Mouse (Mus musculus) neural tube, embryonic 11.5 days (tissue): ENCODE results near the gene Dync2li1. TPM values are rescaled to one million over a fixed set of nuclear protein-coding genes. Genes with fewer than 3 reads are reported as not detected.
A peak's percentile ranks its signal among the peaks of the same experiment; 100 is the strongest.

ENCODE experiments used
- ATAC-seq: fragments of 200-750 bp; cut with Nextera tagmentation; 2 replicates; pipeline ENCODE4 v1.8.0; 2017; ENCODE audit warnings: moderate number of reproducible peaks, mild to moderate bottlenecking, moderate TSS enrichment, moderate library complexity; ENCODE audit not compliant: insufficient read depth, low FRiP score, low TSS enrichment
- DNase-seq: peaks from one replicate; pipeline ENCODE4 v3.0.0-alpha.2; 2015; ENCODE audit warnings: low spot score
- H3K27ac ChIP-seq: fragments of 300-500 bp; sonication (generic); 2 replicates; pipeline ENCODE4 v1.5.1; 2014; ENCODE audit warnings: low read depth, mild to moderate bottlenecking, low read length
- H3K27me3 ChIP-seq: fragments of 300-500 bp; sonication (generic); 2 replicates; pipeline ENCODE4 v1.6.1; 2014; ENCODE audit warnings: mild to moderate bottlenecking, low read length, mixed read lengths; ENCODE audit not compliant: control insufficient read depth, insufficient read depth
- H3K36me3 ChIP-seq: fragments of 300-500 bp; sonication (generic); 2 replicates; pipeline ENCODE4 v1.6.1; 2014; ENCODE audit warnings: mild to moderate bottlenecking, low read length, moderate library complexity, mixed read lengths; ENCODE audit not compliant: control insufficient read depth, insufficient read depth
- H3K4me1 ChIP-seq: fragments of 300-500 bp; sonication (generic); 2 replicates; pipeline ENCODE4 v1.6.1; 2014; ENCODE audit warnings: low read length, mixed read lengths; ENCODE audit not compliant: control insufficient read depth, insufficient read depth
- H3K4me2 ChIP-seq: fragments of 300-500 bp; sonication (generic); 2 replicates; pipeline ENCODE4 v1.6.1; 2014; ENCODE audit warnings: low read depth, mild to moderate bottlenecking, moderate library complexity
- H3K4me3 ChIP-seq: fragments of 300-500 bp; sonication (generic); 2 replicates; pipeline ENCODE4 v1.5.1; 2014; ENCODE audit warnings: low read depth, low read length
- H3K9ac ChIP-seq: fragments of 300-500 bp; sonication (generic); 2 replicates; pipeline ENCODE4 v1.6.1; 2014; ENCODE audit warnings: mild to moderate bottlenecking, low read length
- H3K9me3 ChIP-seq: fragments of 300-500 bp; sonication (generic); 2 replicates; pipeline ENCODE4 v1.6.1; 2016; ENCODE audit warnings: low read length; ENCODE audit not compliant: control insufficient read depth
- WGBS: fragments of 180-500 bp; shearing (Covaris S2); extraction: QIAGEN DNeasy Blood & Tissue Kit; methylation state at CpG from one replicate; pipeline ENCODE4 v1.1.7; 2014; 5-methylcytosine and 5-hydroxymethylcytosine counted together
- polyA plus RNA-seq: library from polyadenylated mRNA; unstranded; fragments of >200 nt; fragmentation: Nextera tagmentation; extraction: Ambion mirVana; gene quantifications from 2 replicates; pipeline ENCODE4 v1.2.1, GENCODE M21; 2014

The Dync2li1 gene
- polyA plus RNA-seq, 1 experiment from 2014 or later, result 29.6 TPM

DNA sequence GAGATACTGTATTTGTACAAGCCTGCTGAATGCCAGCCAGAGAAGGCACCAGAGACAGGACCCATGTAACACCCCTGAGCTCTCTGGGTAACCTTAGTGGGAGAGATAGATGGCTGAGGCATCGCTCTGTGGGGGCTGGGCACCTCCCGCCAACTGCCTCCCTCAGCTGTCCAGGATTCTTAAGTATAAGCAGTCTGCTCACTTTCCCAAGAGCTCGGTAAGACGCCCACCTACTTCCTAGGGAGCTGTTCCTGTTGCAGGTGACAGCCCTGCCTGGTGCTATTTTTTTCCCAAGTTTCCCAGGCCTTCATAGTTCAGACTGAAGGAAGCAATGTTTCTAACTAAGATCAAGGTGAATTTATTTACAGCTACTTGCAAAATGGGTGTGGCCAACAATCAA, 48.9 kb downstream of the Dync2li1 start:
- 66% methylated on average over 4 of the region's 4 CpGs for WGBS

DNA sequence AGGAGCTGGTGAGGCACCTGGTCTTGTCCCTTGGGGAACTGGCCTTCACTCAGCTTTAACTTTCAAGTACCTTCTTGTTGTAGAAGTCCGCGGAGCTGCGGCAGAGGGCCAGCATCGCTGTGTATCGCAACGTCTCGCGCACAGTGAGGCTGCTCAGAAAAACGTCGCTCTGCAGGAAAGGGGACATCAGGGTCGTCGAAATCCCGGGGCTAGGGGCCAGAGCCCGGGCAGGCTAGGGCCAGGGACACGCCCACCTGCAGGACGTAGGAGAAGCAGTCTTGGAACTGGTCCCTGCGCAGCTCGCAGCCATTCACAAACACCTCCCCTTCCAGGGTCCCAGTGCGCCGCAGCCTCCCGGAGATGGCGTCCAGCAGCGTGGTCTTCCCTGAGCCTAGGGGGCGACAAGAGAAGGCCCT, 49.7 kb downstream of the Dync2li1 start, which contains the start of gene Abcg8:
Gene Abcg8 (plus strand): TSS at position 352 of the 416 bp plus-strand sequence.
- Histone ChIP-seq H3K36me3 (no peaks in the 10 kb centered on the region), H3K4me1 (no peaks in the 10 kb centered on the region), H3K27ac (no peak within 1 kb of the TSS), H3K4me2 (peak within 1 kb of the TSS; percentile 63), H3K4me3 (peak within 1 kb of the TSS; percentile 23), H3K27me3 (0 out of 2 replicates have a peak, but pooled peaks cover 2% of the 10 kb centered on the region), H3K9ac (peak within 1 kb of the TSS; percentile 48), H3K9me3 (no peaks in the 10 kb centered on the region)
- WGBS, result 2% methylated on average over 24 of the region's 24 CpGs
- DNase-seq, result peak; percentile 50
- ATAC-seq, result no peak

More for the DNA sequence above, 48.9 kb downstream of the Dync2li1 start:
- Histone ChIP-seq H3K9me3 (no peaks in the 10 kb centered on the region), H3K4me1 (no peaks in the 10 kb centered on the region), H3K4me3 (no peak overlapping the region), H3K27me3 (0 out of 2 replicates have a peak, but pooled peaks cover 2% of the 10 kb centered on the region), H3K9ac (no peak overlapping the region), H3K36me3 (no peaks in the 10 kb centered on the region), H3K4me2 (no peak overlapping the region), H3K27ac (no peak overlapping the region)
- no peak for DNase-seq
- ATAC-seq, result no peak

DNA sequence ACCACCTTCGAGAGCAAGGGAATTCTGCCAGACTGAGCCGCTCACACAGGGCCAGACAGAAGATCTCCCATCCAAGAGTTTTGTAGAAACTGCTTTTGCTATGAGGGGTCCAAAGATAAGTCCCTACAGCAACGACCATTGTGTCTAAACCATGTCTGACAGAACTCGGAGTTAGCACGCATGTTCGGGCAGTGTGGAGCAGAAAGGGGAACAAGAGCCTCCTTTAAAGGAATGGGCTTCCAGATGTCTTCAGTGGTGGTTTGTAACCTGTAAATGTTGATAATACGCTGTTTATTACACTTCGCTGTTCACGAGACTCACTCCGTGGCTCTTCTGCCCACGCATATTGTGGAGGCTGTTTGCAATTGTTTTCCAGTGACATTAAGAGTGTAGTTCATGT, 51.3 kb downstream of the Dync2li1 start:
- H3K27me3 ChIP-seq, result 0 out of 2 replicates have a peak, but pooled peaks cover 2% of the 10 kb centered on the region
- no peaks in the 10 kb centered on the region for H3K36me3 ChIP-seq
- DNase-seq (peak; percentile 7), ATAC-seq (no peak)
- H3K9ac ChIP-seq, result no peak overlapping the region
- no peak overlapping the region for H3K4me3 ChIP-seq
- 90% methylated on average over 11 of the region's 11 CpGs for WGBS
- no peaks in the 10 kb centered on the region for H3K9me3 ChIP-seq
- no peak overlapping the region for H3K4me2 ChIP-seq
- H3K4me1 ChIP-seq, result no peaks in the 10 kb centered on the region
- H3K27ac ChIP-seq, result no peak overlapping the region

DNA sequence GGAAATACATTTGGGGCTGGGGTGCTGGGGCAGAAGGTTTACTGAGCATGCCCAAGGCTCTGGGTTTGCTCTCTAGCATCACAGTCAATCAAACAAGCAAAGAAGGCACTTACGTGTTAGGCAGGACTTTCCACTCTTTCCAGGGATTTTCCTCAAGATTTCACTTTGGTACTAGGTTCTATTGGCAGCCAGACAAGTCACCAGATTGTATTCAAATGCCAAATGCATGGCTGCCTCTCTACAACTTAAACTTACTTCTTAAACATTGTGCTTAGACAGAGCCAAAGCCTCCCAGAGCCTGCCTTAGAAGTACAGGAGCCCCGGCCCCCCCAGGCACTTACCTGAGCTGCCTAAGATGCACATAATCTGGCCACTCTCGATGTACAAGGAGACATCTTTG, 55.4 kb downstream of the Dync2li1 start:
- Histone ChIP-seq H3K9ac (no peak overlapping the region), H3K4me2 (no peak overlapping the region), H3K27me3 (no peaks in the 10 kb centered on the region), H3K9me3 (no peaks in the 10 kb centered on the region), H3K4me3 (no peak overlapping the region), H3K36me3 (no peaks in the 10 kb centered on the region), H3K4me1 (no peaks in the 10 kb centered on the region), H3K27ac (no peak overlapping the region)
- WGBS, result 84% methylated on average over 3 of the region's 3 CpGs
- no peak for DNase-seq
- ATAC-seq, result no peak

DNA sequence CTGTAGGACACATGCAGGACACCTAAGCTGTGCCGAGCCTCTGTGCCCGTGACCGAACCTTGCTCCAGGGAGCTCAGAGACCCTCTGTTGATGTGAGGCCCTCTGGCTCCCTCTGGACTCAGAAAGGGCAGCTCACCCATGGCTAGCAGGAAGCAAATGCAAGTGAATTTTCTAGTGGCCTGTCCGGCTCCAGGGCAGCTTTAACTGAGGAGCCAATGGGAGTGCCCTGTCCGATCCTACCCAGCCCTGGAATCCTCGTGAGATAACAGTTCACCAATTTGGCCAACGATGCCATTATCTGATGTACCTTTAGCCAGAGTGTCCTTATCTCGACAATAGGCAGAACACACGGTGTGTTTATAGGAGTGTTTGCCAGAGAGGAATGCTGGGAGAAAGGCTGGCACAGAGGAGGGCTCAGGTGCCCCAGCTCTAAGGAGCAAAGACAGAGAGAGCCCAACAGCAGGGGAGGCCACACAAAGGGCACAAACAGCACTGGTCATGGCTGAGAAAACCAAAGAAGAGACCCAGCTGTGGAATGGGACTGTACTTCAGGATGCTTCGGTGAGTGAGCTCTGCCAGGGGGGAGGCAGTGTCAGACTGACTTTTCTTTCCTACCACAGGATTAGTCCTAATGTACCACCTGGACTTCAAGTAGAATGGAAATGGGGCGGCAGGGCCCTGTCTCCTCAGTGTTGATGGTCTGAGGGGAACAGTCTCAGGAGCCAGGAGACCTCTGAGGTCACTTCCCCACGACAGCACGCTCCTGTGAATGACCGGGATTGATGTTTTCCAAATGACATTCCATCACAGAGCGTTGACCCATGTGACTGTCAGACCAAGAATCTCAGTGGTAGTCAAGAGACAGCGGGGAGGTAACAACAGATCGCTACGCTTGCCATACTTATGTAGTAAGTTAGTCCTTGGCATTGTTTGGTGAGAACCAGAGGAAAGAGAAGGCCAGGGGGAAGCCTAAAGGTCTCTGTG, 56.7 kb downstream of the Dync2li1 start, which contains the start of gene Abcg5:
Gene Abcg5 (minus strand): TSS at position 278 of the 984 bp plus-strand sequence.
- whole genome bisulfite sequencing, result 82% methylated on average over 18 of the region's 18 CpGs
- no peaks in the 10 kb centered on the region for H3K9me3 ChIP-seq
- DNase-seq, result no peak

DNA sequence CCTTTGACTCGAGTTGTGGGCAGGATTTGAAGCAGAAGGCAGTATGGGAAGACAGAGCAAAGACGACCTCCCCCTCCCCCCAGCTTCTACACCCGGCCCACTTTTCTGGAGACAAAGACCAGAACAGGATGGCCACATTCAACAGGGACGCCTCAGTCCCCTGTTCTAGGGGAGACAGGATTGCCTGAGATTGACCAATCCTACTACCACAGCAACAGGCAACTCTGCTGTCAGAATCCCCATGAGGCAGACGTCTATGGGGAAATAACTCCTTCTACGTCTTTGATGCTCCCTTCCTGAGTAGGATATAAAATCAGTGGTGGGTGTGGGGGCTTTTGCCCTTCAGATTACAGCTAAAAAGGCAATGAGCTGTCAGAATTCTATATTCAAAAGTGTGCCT, 58.0 kb downstream of the Dync2li1 start:
- Histone ChIP-seq H3K4me1 (no peaks in the 10 kb centered on the region), H3K4me2 (no peak overlapping the region), H3K9me3 (no peaks in the 10 kb centered on the region), H3K27ac (no peak overlapping the region), H3K36me3 (no peaks in the 10 kb centered on the region), H3K4me3 (no peak overlapping the region), H3K27me3 (no peaks in the 10 kb centered on the region), H3K9ac (no peak overlapping the region)
- DNase-seq (no peak), ATAC-seq (no peak)
- WGBS, result 46% methylated on average over 6 of the region's 6 CpGs

More for the DNA sequence above, 56.7 kb downstream of the Dync2li1 start, which contains the start of gene Abcg5:
- no peak within 1 kb of the TSS for H3K27ac ChIP-seq
- H3K4me1 ChIP-seq, result no peaks in the 10 kb centered on the region
- no peak within 1 kb of the TSS for H3K9ac ChIP-seq
- H3K4me3 ChIP-seq, result no peak within 1 kb of the TSS
- no peaks in the 10 kb centered on the region for H3K36me3 ChIP-seq
- no peak for ATAC-seq
- H3K27me3 ChIP-seq, result no peaks in the 10 kb centered on the region
- no peak within 1 kb of the TSS for H3K4me2 ChIP-seq

DNA sequence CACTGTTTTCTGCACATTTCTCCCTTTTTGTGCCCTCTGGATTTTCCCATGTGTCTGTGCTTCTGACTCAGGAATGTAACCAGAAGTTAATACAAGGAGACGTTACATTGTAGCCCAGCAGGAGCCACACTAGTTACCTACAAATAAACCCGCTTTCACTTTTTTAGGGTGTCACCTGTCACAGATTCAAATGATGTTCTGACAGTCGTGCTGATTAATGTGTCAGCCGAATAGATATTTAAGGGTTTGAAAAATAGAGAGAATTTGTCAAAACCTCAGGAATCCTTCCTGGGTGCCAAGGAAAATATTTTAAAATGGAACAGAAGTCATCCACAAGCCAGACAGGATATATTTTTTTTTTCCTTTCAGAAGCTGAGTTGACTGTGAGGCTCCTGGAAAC, 59.0 kb downstream of the Dync2li1 start:
- ATAC-seq (no peak), DNase-seq (no peak)
- H3K9ac ChIP-seq, result no peak overlapping the region
- H3K4me3 ChIP-seq, result no peak overlapping the region
- H3K27me3 ChIP-seq, result no peaks in the 10 kb centered on the region
- WGBS, result 84% methylated on average over 4 of the region's 4 CpGs
- no peaks in the 10 kb centered on the region for H3K9me3 ChIP-seq
- no peaks in the 10 kb centered on the region for H3K36me3 ChIP-seq
- H3K4me1 ChIP-seq, result no peaks in the 10 kb centered on the region
- no peak overlapping the region for H3K4me2 ChIP-seq
- no peak overlapping the region for H3K27ac ChIP-seq

DNA sequence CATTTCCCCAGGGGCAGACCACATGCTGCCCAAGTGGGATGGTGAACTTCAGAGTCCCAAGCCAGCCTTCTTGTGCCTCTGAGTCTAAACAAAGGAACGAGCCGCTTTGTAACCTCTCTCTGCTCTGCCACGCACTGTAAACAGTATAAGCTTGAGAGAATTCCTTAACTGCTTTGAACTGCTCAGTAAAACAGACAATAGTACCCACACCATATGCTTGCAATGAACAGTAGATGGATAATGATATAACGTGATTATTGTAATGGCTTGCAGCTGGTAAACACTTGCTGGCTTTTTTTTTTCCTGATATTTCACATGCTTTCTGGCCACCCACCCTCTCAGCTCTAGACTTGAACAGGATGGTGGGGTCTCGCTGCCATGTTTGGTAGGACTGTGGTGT, 61.7 kb downstream of the Dync2li1 start:
- H3K27me3 ChIP-seq, result no peaks in the 10 kb centered on the region
- no peaks in the 10 kb centered on the region for H3K9me3 ChIP-seq
- no peak overlapping the region for H3K9ac ChIP-seq
- ATAC-seq (no peak), DNase-seq (no peak)
- no peak overlapping the region for H3K27ac ChIP-seq
- H3K4me2 ChIP-seq, result no peak overlapping the region
- 87% methylated on average over 5 of the region's 5 CpGs for WGBS
- H3K4me1 ChIP-seq, result no peaks in the 10 kb centered on the region
- no peak overlapping the region for H3K4me3 ChIP-seq
- H3K36me3 ChIP-seq, result no peaks in the 10 kb centered on the region
